Mouse (Mus musculus): ENCODE results near the gene Spsb1.

DNA sequence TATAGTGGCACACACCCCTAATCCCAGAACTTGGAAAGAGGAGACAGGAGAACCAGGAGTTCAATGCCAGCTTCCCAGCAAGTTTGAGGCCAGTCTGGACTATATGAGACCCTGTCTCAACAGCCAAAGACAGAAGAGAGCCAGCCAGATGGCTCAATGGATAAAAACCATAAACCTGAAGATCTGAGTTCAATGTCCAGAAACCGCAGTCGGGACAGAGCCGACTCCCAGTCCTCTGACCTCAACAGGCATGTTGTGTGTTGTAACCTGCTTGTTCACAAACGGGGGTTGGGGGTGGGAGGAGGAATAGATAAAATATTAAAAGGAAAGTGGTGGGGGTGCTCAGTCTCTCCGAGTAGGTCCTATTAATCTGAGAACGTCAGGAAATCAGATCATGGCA, 10.4 kb upstream of the Spsb1 start:
- no peak for TF ChIP-seq CTCF (IDR thresholded peaks at IDR 0.05; ENCODE audit: control insufficient read depth, insufficient read depth, low read length)
- no peak for TF ChIP-seq POLR2A (IDR thresholded peaks at IDR 0.05; ENCODE audit: borderline replicate concordance, control insufficient read depth, low read depth, low read length)

Data from bone marrow, adult 2 months (tissue).